Mouse (Mus musculus): ENCODE measurements around the gene Ppp4r1. TPM values are rescaled to one million over a fixed set of nuclear protein-coding genes. Genes with fewer than 3 reads are reported as not detected.

Ppp4r1 gene
- total RNA-seq, 4 experiments from 2014 or later: 42.5 to 59.2 (median 48.4) TPM

GRCm38 (mm10) chr17:65889476-65889875 is 107.1 kb downstream of the Ppp4r1 start:
- DNase-seq (ENCODE audit: low spot score in 2 of 2): no peak

Other genes starting within 250 kb of the Ppp4r1 start
- gene Tmem232, start 241.8 kb upstream of the Ppp4r1 start, total RNA-seq (2022): 1 to 10 TPM; 1.9 to 4.3 (median 2.6) TPM
- 100 to 1,000 TPM; 127 to 162 (median 147) TPM for gene Vapa, start 169.0 kb upstream of the Ppp4r1 start, total RNA-seq (2022)
- gene Txndc2, start 140.4 kb upstream of the Ppp4r1 start, total RNA-seq (2022): under 1 TPM in 1 of 4 experiments, not detected in 3; 0.25 TPM
- gene Rab31, start 9.8 kb upstream of the Ppp4r1 start, total RNA-seq (2022): 10 to 100 TPM; 57.5 to 61.3 (median 58.3) TPM
- gene Ralbp1, start 103.2 kb downstream of the Ppp4r1 start, total RNA-seq (2022): 10 to 100 TPM; 64.6 to 75.2 (median 69.3) TPM
- gene Twsg1, start 168.7 kb downstream of the Ppp4r1 start, total RNA-seq (2022): 10 to 100 TPM; 26.0 to 33.7 (median 27.8) TPM

Data from left cerebral cortex, adult 8-10 months (tissue).